Mouse (Mus musculus): Measurements from ENCODE around the gene Swi5.

DNA sequence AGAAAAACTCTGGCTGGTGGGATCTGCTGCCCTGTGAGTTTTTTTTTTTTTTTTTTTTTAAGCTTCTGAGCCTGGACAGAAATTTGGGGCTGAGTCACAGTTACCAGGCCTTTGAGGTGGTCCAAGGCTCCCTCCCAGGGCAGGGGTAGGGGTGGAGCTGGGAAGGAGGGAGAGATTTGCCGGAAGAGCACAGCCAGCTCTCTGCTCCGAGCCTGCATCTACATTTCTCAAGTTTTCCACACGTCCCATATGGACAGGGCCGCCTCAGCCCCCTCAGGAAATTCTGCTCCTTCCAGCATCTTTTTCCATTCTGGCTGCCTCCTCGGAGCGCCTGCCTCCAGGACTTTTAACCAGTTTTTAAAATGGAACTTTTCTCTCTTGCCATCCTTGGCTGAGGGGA lies 41.7 kb upstream of the Swi5 start:
- TF ChIP-seq POLR2A (IDR thresholded peaks at IDR 0.05; ENCODE audit: borderline replicate concordance, insufficient read depth, low read length) = no peak
- no peak for TF ChIP-seq CTCF (IDR thresholded peaks at IDR 0.05; ENCODE audit: borderline replicate concordance, insufficient read depth, low read depth, low read length)

Measured in cerebellum, adult 2 months (tissue).